Mouse (Mus musculus) MEL (cell line): ENCODE results near the gene Cdc42ep3. TPM values are rescaled to one million over a fixed set of nuclear protein-coding genes. Genes with fewer than 3 reads are reported as not detected.

ENCODE experiments used
- DNase-seq: peaks from one replicate; pipeline ENCODE4 v3.0.0; 2011; ENCODE audit warnings: low read depth, low spot score
- H3K27ac ChIP-seq: 2 replicates; pipeline ENCODE4 v1.5.1; 2012; ENCODE audit warnings: low read depth, mild to moderate bottlenecking, control low read depth, low read length, moderate library complexity; ENCODE audit not compliant: control insufficient read depth
- H3K27me3 ChIP-seq, 2 experiments: fragments of 150-350 bp in 1 of 2; sonication (generic) in 1 of 2; 2 replicates each; pipeline ENCODE4 v1.6.1; 2012; ENCODE audit warnings: low read length in 2 of 2, mild to moderate bottlenecking in 2 of 2, improper control_type of control experiment in 1 of 2, moderate library complexity in 1 of 2; ENCODE audit not compliant: insufficient read depth in 2 of 2, control insufficient read depth in 1 of 2
- H3K36me3 ChIP-seq, 2 experiments: 2 replicates each; pipeline ENCODE4 v1.6.1; 2012 to 2014; ENCODE audit warnings: low read length in 2 of 2, improper control_type of control experiment in 1 of 2, inconsistent platforms in 1 of 2, mild to moderate bottlenecking in 1 of 2; ENCODE audit not compliant: insufficient read depth in 2 of 2, control insufficient read depth in 1 of 2
- H3K4me1 ChIP-seq, 2 experiments: fragments of 150-350 bp in 1 of 2; sonication (generic) in 1 of 2; 2 replicates each; pipeline ENCODE4 v1.6.1; 2012; ENCODE audit warnings: low read length in 2 of 2, improper control_type of control experiment in 1 of 2, mild to moderate bottlenecking in 1 of 2; ENCODE audit not compliant: insufficient read depth in 2 of 2, control insufficient read depth in 1 of 2
- H3K4me3 ChIP-seq, 2 experiments: fragments of 150-350 bp in 1 of 2; sonication (generic) in 1 of 2; 2 replicates each; pipeline ENCODE4 v1.5.1; 2012; ENCODE audit warnings: low read depth in 2 of 2, low read length in 2 of 2, mild to moderate bottlenecking in 2 of 2, moderate library complexity in 2 of 2, control low read depth in 1 of 2, improper control_type of control experiment in 1 of 2; ENCODE audit not compliant: control insufficient read depth in 1 of 2, insufficient read depth in 1 of 2
- H3K79me2 ChIP-seq: 2 replicates; pipeline ENCODE4 v1.6.1; 2012; ENCODE audit warnings: mild to moderate bottlenecking, low read length, moderate library complexity; ENCODE audit not compliant: control insufficient read depth, poor library complexity, insufficient read depth
- H3K9ac ChIP-seq: 2 replicates; pipeline ENCODE4 v1.6.1; 2012; ENCODE audit warnings: low read depth, mild to moderate bottlenecking, control low read depth, low read length, moderate library complexity; ENCODE audit not compliant: control insufficient read depth, poor library complexity, severe bottlenecking
- H3K9me3 ChIP-seq: fragments of 150-350 bp; sonication (generic); replicated peaks from 2 replicates; pipeline ENCODE4 v1.6.1; 2012; ENCODE audit warnings: mild to moderate bottlenecking, low read length, improper control_type of control experiment, moderate library complexity; ENCODE audit not compliant: insufficient read depth
- BHLHE40 ChIP-seq: IDR thresholded peaks from 2 replicates; pipeline ENCODE4 v1.6.1; 2012; ENCODE audit warnings: low read depth, mild to moderate bottlenecking, inconsistent platforms, low read length, improper control_type of control experiment, borderline replicate concordance
- CHD2 ChIP-seq: IDR thresholded peaks from 2 replicates; pipeline ENCODE4 v1.6.1; 2011; ENCODE audit warnings: low read length, improper control_type of control experiment
- CTCF ChIP-seq, 3 experiments: IDR thresholded peaks in 2 of 3; conservative IDR thresholded peaks in 1 of 3; 2 replicates each; pipeline ENCODE4 v1.5.1; 2011 to 2012; ENCODE audit warnings: low read length in 3 of 3, low read depth in 2 of 3, mild to moderate bottlenecking in 2 of 3, improper control_type of control experiment in 1 of 3, inconsistent platforms in 1 of 3, mixed read lengths in 1 of 3, moderate library complexity in 1 of 3; ENCODE audit not compliant: control insufficient read depth in 1 of 3, insufficient read depth in 1 of 3, poor library complexity in 1 of 3, severe bottlenecking in 1 of 3
- GATA1 ChIP-seq: IDR thresholded peaks from 2 replicates; pipeline ENCODE4 v1.6.1; 2011; ENCODE audit warnings: low read depth, low read length, improper control_type of control experiment
- JUND ChIP-seq: IDR thresholded peaks from 2 replicates; pipeline ENCODE4 v1.6.1; 2011; ENCODE audit warnings: low read depth, mild to moderate bottlenecking, improper control_type of control experiment, low read length
- MAX ChIP-seq: IDR thresholded peaks from 2 replicates; pipeline ENCODE4 v1.6.1; 2011; ENCODE audit warnings: low read length, improper control_type of control experiment
- MAZ ChIP-seq: IDR thresholded peaks from 2 replicates; pipeline ENCODE4 v1.6.1; 2012; ENCODE audit warnings: low read depth, mild to moderate bottlenecking, inconsistent platforms, low read length, improper control_type of control experiment
- MXI1 ChIP-seq: IDR thresholded peaks from 2 replicates; pipeline ENCODE4 v1.6.1; 2011; ENCODE audit warnings: mild to moderate bottlenecking, low read depth, low read length, improper control_type of control experiment
- MYB ChIP-seq: IDR thresholded peaks from 2 replicates; pipeline ENCODE4 v1.6.1; 2011; ENCODE audit warnings: mild to moderate bottlenecking, low read depth, low read length, improper control_type of control experiment
- MYC ChIP-seq: IDR thresholded peaks from 2 replicates; pipeline ENCODE4 v1.6.1; 2011; ENCODE audit warnings: low read depth, mild to moderate bottlenecking, low read length, improper control_type of control experiment, moderate library complexity
- NRF1 ChIP-seq: IDR thresholded peaks from 2 replicates; pipeline ENCODE4 v1.6.1; 2014; ENCODE audit warnings: low read depth, mild to moderate bottlenecking, inconsistent platforms, low read length, improper control_type of control experiment, moderate library complexity; ENCODE audit not compliant: poor library complexity, insufficient read depth, severe bottlenecking
- RAD21 ChIP-seq: IDR thresholded peaks from 2 replicates; pipeline ENCODE4 v1.6.1; 2011; ENCODE audit warnings: mild to moderate bottlenecking, low read depth, low read length, improper control_type of control experiment
- RCOR1 ChIP-seq: IDR thresholded peaks from 2 replicates; pipeline ENCODE4 v1.6.1; 2012; ENCODE audit warnings: low read depth, mild to moderate bottlenecking, inconsistent platforms, low read length, improper control_type of control experiment
- SMC3 ChIP-seq: IDR thresholded peaks from 2 replicates; pipeline ENCODE4 v1.6.1; 2011; ENCODE audit warnings: low read depth, low read length, improper control_type of control experiment
- TAL1 ChIP-seq: IDR thresholded peaks from 2 replicates; pipeline ENCODE4 v1.6.1; 2012; ENCODE audit warnings: mild to moderate bottlenecking, inconsistent platforms, low read length, moderate library complexity, mixed read lengths
- TBP ChIP-seq: IDR thresholded peaks from 2 replicates; pipeline ENCODE4 v1.8.0; 2011; ENCODE audit warnings: low read depth, low read length, improper control_type of control experiment
- TCF12 ChIP-seq: IDR thresholded peaks from 2 replicates; pipeline ENCODE4 v1.6.1; 2014; ENCODE audit warnings: low read depth, mild to moderate bottlenecking, inconsistent platforms, low read length, improper control_type of control experiment, moderate library complexity
- USF1 ChIP-seq: IDR thresholded peaks from 2 replicates; pipeline ENCODE4 v1.6.1; 2014; ENCODE audit warnings: low read depth, mild to moderate bottlenecking, inconsistent platforms, low read length, improper control_type of control experiment, moderate library complexity
- ZNF384 ChIP-seq: IDR thresholded peaks from 2 replicates; pipeline ENCODE4 v1.6.1; 2012; ENCODE audit warnings: low read depth, mild to moderate bottlenecking, inconsistent platforms, low read length, improper control_type of control experiment
- polyA plus RNA-seq, 2 experiments: library from polyadenylated mRNA; stranded (reverse) in 1 of 2; unstranded in 1 of 2; fragments of >175 nt in 1 of 2; fragments of >200 nt in 1 of 2; gene quantifications; 2 replicates each; pipeline versions ENCODE4 v1.2.1 to v1.2.4; 2012; ENCODE audit warnings: low replicate concordance in 2 of 2, low read depth in 1 of 2; ENCODE audit not compliant: insufficient read length in 2 of 2, insufficient read depth in 1 of 2, missing spikeins in 1 of 2
- total RNA-seq: library from RNA; depleted of rRNA; stranded (reverse); fragments of 300-350 nt; gene quantifications from 2 replicates; pipeline ENCODE4 v1.2.3, GENCODE M21; 2012

Gene Cdc42ep3
- total and polyA plus RNA-seq, 3 experiments, result 4.2 to 8.4 TPM; not detected in 1

DNA sequence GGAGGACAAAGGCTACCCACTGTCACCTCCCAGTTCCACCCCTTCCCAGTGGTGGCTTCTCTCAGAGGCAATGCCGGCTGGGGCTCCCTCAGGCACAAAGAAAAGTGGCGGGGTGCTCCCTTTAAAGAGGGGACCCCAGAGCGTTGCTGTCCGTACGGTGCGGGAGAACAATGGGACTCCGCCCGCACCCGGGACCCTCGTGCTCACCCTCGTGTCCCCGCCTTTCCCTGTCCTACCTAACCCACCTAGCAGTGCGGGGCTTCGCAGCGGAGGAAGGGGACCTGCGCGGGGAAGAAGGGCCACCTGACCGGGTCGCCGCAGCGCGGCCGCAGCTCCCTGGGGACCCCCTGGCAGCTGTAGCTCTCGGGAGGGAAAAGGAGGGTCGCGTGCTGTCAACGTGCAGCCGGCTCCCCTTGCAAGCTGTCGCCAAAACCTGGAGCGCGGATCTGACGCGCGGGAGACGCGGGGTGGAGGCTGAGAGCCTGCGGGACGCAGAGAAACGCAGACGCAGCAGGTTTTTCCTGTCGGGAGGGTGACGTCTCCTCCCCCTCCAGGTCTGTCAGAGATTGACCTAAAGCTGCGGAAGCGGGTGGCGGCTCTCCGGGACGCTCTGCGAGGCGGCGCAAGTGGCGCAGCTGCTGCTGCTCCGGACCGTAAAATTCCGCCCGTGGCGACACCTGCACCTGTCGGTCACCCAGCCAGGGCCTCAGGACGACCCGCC lies 540 bp upstream of the Cdc42ep3 start:
- no peak overlapping the region for H3K27ac ChIP-seq
- no peaks in the 10 kb centered on the region; the same call in none of the 2 replicates for H3K79me2 ChIP-seq
- no peaks in the 10 kb centered on the region for H3K27me3 ChIP-seq
- peaks cover 0 to 3% of the 10 kb centered on the region in 2 experiments; a peak in 1 of 4 replicates for H3K36me3 ChIP-seq
- TF ChIP-seq CHD2 (no peak), BHLHE40 (peak; percentile 24; the same call in 1 of the 2 replicates), JUND (no peak), USF1 (no peak)
- H3K9me3 ChIP-seq, result no peaks in the 10 kb centered on the region
- H3K4me1 ChIP-seq, result 0 out of 4 replicates have a peak, but pooled peaks cover 0 to 6% of the 10 kb centered on the region in 2 experiments
- peak; percentile 62 for DNase-seq
- peak overlapping the region; percentile 63 for H3K9ac ChIP-seq
- peak overlapping the region; percentile 60 to 64 for H3K4me3 ChIP-seq

DNA sequence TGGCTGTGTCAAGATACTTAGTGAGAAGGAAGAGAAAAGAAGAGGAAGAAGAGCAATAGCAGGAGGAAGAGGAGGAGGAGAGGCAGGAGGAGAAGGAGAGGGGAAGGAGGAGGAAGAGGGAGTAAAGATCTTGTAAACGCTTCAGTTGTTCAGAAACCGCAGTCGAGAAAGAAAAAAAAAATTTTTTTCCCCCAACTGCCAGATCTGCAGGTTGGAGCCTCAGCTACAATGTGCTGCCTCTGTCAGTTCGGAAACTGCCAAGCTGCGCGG lies 782 bp downstream of the Cdc42ep3 start:
- DNase-seq, result no peak

More for the DNA sequence above, 782 bp downstream of the Cdc42ep3 start:
- H3K4me3 ChIP-seq, result peak overlapping the region; percentile 68 to 73
- H3K36me3 ChIP-seq, result no peaks in the 10 kb centered on the region
- no peaks in the 10 kb centered on the region for H3K27me3 ChIP-seq
- no peaks in the 10 kb centered on the region for H3K9me3 ChIP-seq
- TF ChIP-seq USF1 (no peak), MXI1 (peak; percentile 15; the same call in 1 of the 2 replicates), TCF12 (no peak), JUND (no peak), TAL1 (no peak), CTCF (IDR thresholded peaks at IDR 0.05 in 2 of 3, conservative IDR thresholded peaks at IDR 0.05 in 1 of 3; ENCODE audit: control insufficient read depth in 1 of 3, insufficient read depth in 1 of 3, low read depth in 2 of 3, low read length in 3 of 3, poor library complexity in 1 of 3, severe bottlenecking in 1 of 3) (no peak), BHLHE40 (no peak), CHD2 (no peak), ZNF384 (peak; percentile 55; the same call in 1 of the 2 replicates), RAD21 (no peak), RCOR1 (no peak), GATA1 (no peak), SMC3 (no peak), MAZ (no peak), TBP (no peak), MYB (0 out of 2 replicates have a peak, but pooled peaks have one; percentile 34), MYC (no peak), NRF1 (0 out of 2 replicates have a peak, but pooled peaks have one; percentile 29), MAX (no peak)
- TF ChIP-seq, all 39 proteins: peak for 4
- H3K79me2 ChIP-seq, result no peaks in the 10 kb centered on the region; the same call in none of the 2 replicates
- H3K4me1 ChIP-seq, result 0 out of 4 replicates have a peak, but pooled peaks cover 0 to 6% of the 10 kb centered on the region in 2 experiments
- H3K27ac ChIP-seq, result peak overlapping the region; percentile 32
- H3K9ac ChIP-seq, result peak overlapping the region; percentile 45
